Mouse (Mus musculus) hindbrain, postnatal 0 days (tissue): Measurements from ENCODE around the gene Hpdl. TPM values are rescaled to one million over a fixed set of nuclear protein-coding genes. Genes with fewer than 3 reads are reported as not detected.

Experiments
- ATAC-seq: fragments of 200-750 bp; cut with Nextera tagmentation; 2 replicates; pipeline ENCODE4 v1.8.0; 2017; ENCODE audit warnings: mild to moderate bottlenecking, moderate TSS enrichment, moderate library complexity
- DNase-seq: peaks from one replicate; pipeline ENCODE4 v3.0.0-alpha.2; 2015; ENCODE audit warnings: low spot score
- H3K27ac ChIP-seq: fragments of 300-500 bp; sonication (generic); 2 replicates; pipeline ENCODE4 v1.5.1; 2014; ENCODE audit warnings: mild to moderate bottlenecking
- H3K27me3 ChIP-seq: fragments of 300-500 bp; sonication (generic); 2 replicates; pipeline ENCODE4 v1.6.1; 2014; ENCODE audit warnings: low read length, mixed read lengths; ENCODE audit not compliant: insufficient read depth
- H3K36me3 ChIP-seq: fragments of 300-500 bp; sonication (generic); 2 replicates; pipeline ENCODE4 v1.6.1; 2014; ENCODE audit warnings: low read length, mixed read lengths; ENCODE audit not compliant: insufficient read depth
- H3K4me1 ChIP-seq: fragments of 300-500 bp; sonication (generic); 2 replicates; pipeline ENCODE4 v1.6.1; 2014; ENCODE audit warnings: antibody characterized with exemption, low read length, mixed read lengths; ENCODE audit not compliant: insufficient read depth
- H3K4me2 ChIP-seq: fragments of 300-500 bp; sonication (generic); 2 replicates; pipeline ENCODE4 v1.6.1; 2014; ENCODE audit warnings: low read depth, mild to moderate bottlenecking, low read length, moderate library complexity, mixed read lengths
- H3K4me3 ChIP-seq: fragments of 300-500 bp; sonication (generic); 2 replicates; pipeline ENCODE4 v1.5.1; 2014; ENCODE audit warnings: low read length
- H3K9ac ChIP-seq: fragments of 300-500 bp; sonication (generic); replicated peaks from 2 replicates; pipeline ENCODE4 v1.6.1; 2014; ENCODE audit warnings: mild to moderate bottlenecking, low read length, moderate library complexity, mixed read lengths
- H3K9me3 ChIP-seq: fragments of 300-500 bp; sonication (generic); 2 replicates; pipeline ENCODE4 v1.6.1; 2016; ENCODE audit warnings: low read length, mixed read lengths
- CTCF ChIP-seq: IDR thresholded peaks from 2 replicates; pipeline ENCODE4 v1.5.1; 2016; ENCODE audit warnings: antibody characterized with exemption, control low read depth, low read depth
- WGBS: fragments of 180-500 bp; shearing (Covaris S2); extraction: QIAGEN DNeasy Blood & Tissue Kit; methylation state at CpG from one replicate; pipeline ENCODE4 v1.1.7; 2014; 5-methylcytosine and 5-hydroxymethylcytosine counted together
- polyA plus RNA-seq: library from polyadenylated mRNA; unstranded; fragments of >200 nt; fragmentation: Nextera tagmentation; extraction: Ambion mirVana; gene quantifications from 2 replicates; pipeline ENCODE4 v1.2.1, GENCODE M21; 2015
- total RNA-seq: library from RNA; depleted of rRNA; stranded (reverse); fragments of >200 nt; gene quantifications from 2 replicates; pipeline ENCODE4 v1.2.3, GENCODE M21; 2014; rRNA removed

Hpdl gene
- 4.1 and 4.9 TPM in 2 replicates for total RNA-seq
- 1.6 and 2.0 TPM in 2 replicates for polyA plus RNA-seq

GRCm38 (mm10) chr4:116821694-116822016 lies at the start of gene Hpdl:
Gene Hpdl, minus strand, starts transcription at chr4:116821707.
- Histone ChIP-seq H3K9ac (peak within 1 kb of the TSS; percentile 51), H3K9me3 (no peaks in the 10 kb centered on the region), H3K4me3 (peak within 1 kb of the TSS; percentile 40), H3K4me1 (peaks cover 15% of the 10 kb centered on the region; the same call in 1 of the 2 replicates), H3K27ac (no peak within 1 kb of the TSS), H3K27me3 (no peaks in the 10 kb centered on the region), H3K36me3 (no peaks in the 10 kb centered on the region), H3K4me2 (peak within 1 kb of the TSS; percentile 87)
- WGBS = 13% methylated on average over 9 of the region's 9 CpGs
- no peak for ATAC-seq
- DNase-seq = no peak
- no peak for TF ChIP-seq CTCF

GRCm38 (mm10) chr4:116869898-116870297 lies 48.4 kb upstream of the Hpdl start:
- Histone ChIP-seq H3K36me3 (no peaks in the 10 kb centered on the region), H3K9ac (no peak overlapping the region), H3K4me1 (no peaks in the 10 kb centered on the region), H3K4me2 (no peak overlapping the region), H3K9me3 (no peaks in the 10 kb centered on the region), H3K27me3 (no peaks in the 10 kb centered on the region), H3K4me3 (no peak overlapping the region), H3K27ac (no peak overlapping the region)
- ATAC-seq (no peak), DNase-seq (no peak)
- 75% methylated on average over 3 of the region's 3 CpGs for WGBS
- no peak for TF ChIP-seq CTCF

- no peaks in the 10 kb centered on the region for H3K36me3 ChIP-seq
- ATAC-seq (no peak), DNase-seq (no peak)
- H3K27me3 ChIP-seq = no peaks in the 10 kb centered on the region
- no peak for TF ChIP-seq CTCF
- no peak overlapping the region for H3K27ac ChIP-seq
- H3K4me2 ChIP-seq = no peak overlapping the region
- WGBS = 64% methylated on average over 8 of the region's 8 CpGs
- no peak overlapping the region for H3K9ac ChIP-seq
- H3K4me1 ChIP-seq = no peaks in the 10 kb centered on the region
- H3K9me3 ChIP-seq = no peaks in the 10 kb centered on the region
- H3K4me3 ChIP-seq = no peak overlapping the region
Observed at GRCm38 (mm10) chr4:116862023-116862422, 40.5 kb upstream of the Hpdl start.

GRCm38 (mm10) chr4:116859711-116860110 lies 38.2 kb upstream of the Hpdl start:
- DNase-seq = no peak
- Histone ChIP-seq H3K27ac (no peak overlapping the region), H3K36me3 (no peaks in the 10 kb centered on the region), H3K4me3 (no peak overlapping the region), H3K9ac (no peak overlapping the region), H3K4me1 (no peaks in the 10 kb centered on the region; the same call in 1 of the 2 replicates), H3K9me3 (no peaks in the 10 kb centered on the region), H3K4me2 (no peak overlapping the region), H3K27me3 (no peaks in the 10 kb centered on the region)
- TF ChIP-seq CTCF = no peak
- ATAC-seq = no peak
- WGBS = 74% methylated on average over 5 of the region's 5 CpGs

- no peak for TF ChIP-seq CTCF
- no peaks in the 10 kb centered on the region for H3K36me3 ChIP-seq
- H3K27ac ChIP-seq = no peak overlapping the region
- DNase-seq = peak; percentile 10
- H3K9me3 ChIP-seq = no peaks in the 10 kb centered on the region
- no peaks in the 10 kb centered on the region for H3K27me3 ChIP-seq
- no peak overlapping the region for H3K4me2 ChIP-seq
- H3K9ac ChIP-seq = no peak overlapping the region
- ATAC-seq = no peak
- H3K4me1 ChIP-seq = no peaks in the 10 kb centered on the region; the same call in 1 of the 2 replicates
- WGBS = 39% methylated on average over 10 of the region's 10 CpGs
- H3K4me3 ChIP-seq = no peak overlapping the region
Observed at GRCm38 (mm10) chr4:116857203-116857602, 35.7 kb upstream of the Hpdl start.

- no peak for TF ChIP-seq CTCF
- Histone ChIP-seq H3K4me2 (no peak overlapping the region), H3K27me3 (no peaks in the 10 kb centered on the region), H3K4me1 (no peaks in the 10 kb centered on the region; the same call in 1 of the 2 replicates), H3K4me3 (no peak overlapping the region), H3K27ac (no peak overlapping the region), H3K36me3 (no peaks in the 10 kb centered on the region), H3K9ac (no peak overlapping the region), H3K9me3 (no peaks in the 10 kb centered on the region)
- no peak for DNase-seq
- no peak for ATAC-seq
- 31% methylated on average over 2 of the region's 2 CpGs for WGBS
Observed at GRCm38 (mm10) chr4:116854286-116854685, 32.8 kb upstream of the Hpdl start.

GRCm38 (mm10) chr4:116849901-116850300 lies 28.4 kb upstream of the Hpdl start:
- Histone ChIP-seq H3K36me3 (no peaks in the 10 kb centered on the region), H3K27me3 (no peaks in the 10 kb centered on the region), H3K4me2 (no peak overlapping the region), H3K27ac (no peak overlapping the region), H3K4me1 (no peaks in the 10 kb centered on the region; the same call in 1 of the 2 replicates), H3K4me3 (no peak overlapping the region), H3K9ac (no peak overlapping the region), H3K9me3 (no peaks in the 10 kb centered on the region)
- DNase-seq = peak; percentile 57
- 55% methylated on average over 3 of the region's 3 CpGs for WGBS
- no peak for TF ChIP-seq CTCF
- ATAC-seq = no peak
